Mouse (Mus musculus) MEL (cell line): ENCODE measurements at regions not wholly inside any gene's neighbourhood (a gene's known extent, or its start where the extent isn't known, plus 50 kb on each side); places are given as distances from the start of the nearest gene placed in this dataset.

Experiments
- DNase-seq: peaks from one replicate; pipeline ENCODE4 v3.0.0; 2011; ENCODE audit warnings: low read depth, low spot score
- H3K27ac ChIP-seq: 2 replicates; pipeline ENCODE4 v1.5.1; 2012; ENCODE audit warnings: low read depth, mild to moderate bottlenecking, control low read depth, low read length, moderate library complexity; ENCODE audit not compliant: control insufficient read depth
- H3K27me3 ChIP-seq, 2 experiments: fragments of 150-350 bp in 1 of 2; sonication (generic) in 1 of 2; 2 replicates each; pipeline ENCODE4 v1.6.1; 2012; ENCODE audit warnings: low read length in 2 of 2, mild to moderate bottlenecking in 2 of 2, improper control_type of control experiment in 1 of 2, moderate library complexity in 1 of 2; ENCODE audit not compliant: insufficient read depth in 2 of 2, control insufficient read depth in 1 of 2
- H3K36me3 ChIP-seq, 2 experiments: 2 replicates each; pipeline ENCODE4 v1.6.1; 2012 to 2014; ENCODE audit warnings: low read length in 2 of 2, improper control_type of control experiment in 1 of 2, inconsistent platforms in 1 of 2, mild to moderate bottlenecking in 1 of 2; ENCODE audit not compliant: insufficient read depth in 2 of 2, control insufficient read depth in 1 of 2
- H3K4me1 ChIP-seq, 2 experiments: fragments of 150-350 bp in 1 of 2; sonication (generic) in 1 of 2; 2 replicates each; pipeline ENCODE4 v1.6.1; 2012; ENCODE audit warnings: low read length in 2 of 2, improper control_type of control experiment in 1 of 2, mild to moderate bottlenecking in 1 of 2; ENCODE audit not compliant: insufficient read depth in 2 of 2, control insufficient read depth in 1 of 2
- H3K4me3 ChIP-seq, 2 experiments: fragments of 150-350 bp in 1 of 2; sonication (generic) in 1 of 2; 2 replicates each; pipeline ENCODE4 v1.5.1; 2012; ENCODE audit warnings: low read depth in 2 of 2, low read length in 2 of 2, mild to moderate bottlenecking in 2 of 2, moderate library complexity in 2 of 2, control low read depth in 1 of 2, improper control_type of control experiment in 1 of 2; ENCODE audit not compliant: control insufficient read depth in 1 of 2, insufficient read depth in 1 of 2
- H3K79me2 ChIP-seq: 2 replicates; pipeline ENCODE4 v1.6.1; 2012; ENCODE audit warnings: mild to moderate bottlenecking, low read length, moderate library complexity; ENCODE audit not compliant: control insufficient read depth, poor library complexity, insufficient read depth
- H3K9ac ChIP-seq: 2 replicates; pipeline ENCODE4 v1.6.1; 2012; ENCODE audit warnings: low read depth, mild to moderate bottlenecking, control low read depth, low read length, moderate library complexity; ENCODE audit not compliant: control insufficient read depth, poor library complexity, severe bottlenecking
- H3K9me3 ChIP-seq: fragments of 150-350 bp; sonication (generic); replicated peaks from 2 replicates; pipeline ENCODE4 v1.6.1; 2012; ENCODE audit warnings: mild to moderate bottlenecking, low read length, improper control_type of control experiment, moderate library complexity; ENCODE audit not compliant: insufficient read depth
- BHLHE40 ChIP-seq: IDR thresholded peaks from 2 replicates; pipeline ENCODE4 v1.6.1; 2012; ENCODE audit warnings: low read depth, mild to moderate bottlenecking, inconsistent platforms, low read length, improper control_type of control experiment, borderline replicate concordance
- E2F4 ChIP-seq: IDR thresholded peaks from 2 replicates; pipeline ENCODE4 v1.6.1; 2011; ENCODE audit warnings: low read depth, low read length, improper control_type of control experiment, borderline replicate concordance
- ELF1 ChIP-seq: IDR thresholded peaks from 2 replicates; pipeline ENCODE4 v1.6.1; 2014; ENCODE audit warnings: low read depth, mild to moderate bottlenecking, inconsistent platforms, low read length, improper control_type of control experiment, moderate library complexity
- ETS1 ChIP-seq: IDR thresholded peaks from 2 replicates; pipeline ENCODE4 v1.6.1; 2012; ENCODE audit warnings: low read depth, mild to moderate bottlenecking, inconsistent platforms, low read length, improper control_type of control experiment, moderate library complexity
- HCFC1 ChIP-seq: IDR thresholded peaks from 2 replicates; pipeline ENCODE4 v1.6.1; 2012; ENCODE audit warnings: low read depth, mild to moderate bottlenecking, inconsistent platforms, low read length, improper control_type of control experiment, moderate library complexity
- KAT2A ChIP-seq: conservative IDR thresholded peaks from 2 replicates; pipeline ENCODE4 v1.6.1; 2012; ENCODE audit warnings: low read depth, low read length, improper control_type of control experiment, inconsistent platforms
- MAX ChIP-seq: IDR thresholded peaks from 2 replicates; pipeline ENCODE4 v1.6.1; 2011; ENCODE audit warnings: low read length, improper control_type of control experiment
- MAZ ChIP-seq: IDR thresholded peaks from 2 replicates; pipeline ENCODE4 v1.6.1; 2012; ENCODE audit warnings: low read depth, mild to moderate bottlenecking, inconsistent platforms, low read length, improper control_type of control experiment
- NELFE ChIP-seq: IDR thresholded peaks from 2 replicates; pipeline ENCODE4 v1.6.1; 2011; ENCODE audit warnings: low read depth, low read length, improper control_type of control experiment
- POLR2A ChIP-seq, 2 experiments: IDR thresholded peaks; 2 replicates each; pipeline ENCODE4 v1.6.1; 2011 to 2012; ENCODE audit warnings: low read length in 2 of 2, mild to moderate bottlenecking in 2 of 2, control low read depth in 1 of 2, improper control_type of control experiment in 1 of 2, low read depth in 1 of 2, moderate library complexity in 1 of 2; ENCODE audit not compliant: control insufficient read depth in 1 of 2, insufficient read depth in 1 of 2, poor library complexity in 1 of 2
- POLR2AphosphoS5 ChIP-seq: IDR thresholded peaks from 2 replicates; pipeline ENCODE4 v1.6.1; 2012; ENCODE audit warnings: low read depth, borderline replicate concordance, mild to moderate bottlenecking, inconsistent platforms, low read length, moderate library complexity, mixed read lengths
- TAL1 ChIP-seq: IDR thresholded peaks from 2 replicates; pipeline ENCODE4 v1.6.1; 2012; ENCODE audit warnings: mild to moderate bottlenecking, inconsistent platforms, low read length, moderate library complexity, mixed read lengths
- UBTF ChIP-seq: IDR thresholded peaks from 2 replicates; pipeline ENCODE4 v1.6.1; 2012; ENCODE audit warnings: low read depth, mild to moderate bottlenecking, inconsistent platforms, low read length, improper control_type of control experiment, moderate library complexity, borderline replicate concordance; ENCODE audit not compliant: insufficient read depth
- USF2 ChIP-seq, 2 experiments: IDR thresholded peaks; 2 replicates each; pipeline ENCODE4 v1.6.1; 2011 to 2012; ENCODE audit warnings: improper control_type of control experiment in 2 of 2, low read length in 2 of 2, borderline replicate concordance in 1 of 2, inconsistent platforms in 1 of 2, low read depth in 1 of 2, mild to moderate bottlenecking in 1 of 2; ENCODE audit not compliant: insufficient read depth in 1 of 2
- ZC3H11A ChIP-seq: IDR thresholded peaks from 2 replicates; pipeline ENCODE4 v1.6.1; 2012; ENCODE audit warnings: low read depth, mild to moderate bottlenecking, inconsistent platforms, low read length, improper control_type of control experiment
- ZMIZ1 ChIP-seq: IDR thresholded peaks from 2 replicates; pipeline ENCODE4 v1.6.1; 2012; ENCODE audit warnings: low read depth, mild to moderate bottlenecking, inconsistent platforms, low read length, improper control_type of control experiment, moderate library complexity
- ZNF384 ChIP-seq: IDR thresholded peaks from 2 replicates; pipeline ENCODE4 v1.6.1; 2012; ENCODE audit warnings: low read depth, mild to moderate bottlenecking, inconsistent platforms, low read length, improper control_type of control experiment

DNA sequence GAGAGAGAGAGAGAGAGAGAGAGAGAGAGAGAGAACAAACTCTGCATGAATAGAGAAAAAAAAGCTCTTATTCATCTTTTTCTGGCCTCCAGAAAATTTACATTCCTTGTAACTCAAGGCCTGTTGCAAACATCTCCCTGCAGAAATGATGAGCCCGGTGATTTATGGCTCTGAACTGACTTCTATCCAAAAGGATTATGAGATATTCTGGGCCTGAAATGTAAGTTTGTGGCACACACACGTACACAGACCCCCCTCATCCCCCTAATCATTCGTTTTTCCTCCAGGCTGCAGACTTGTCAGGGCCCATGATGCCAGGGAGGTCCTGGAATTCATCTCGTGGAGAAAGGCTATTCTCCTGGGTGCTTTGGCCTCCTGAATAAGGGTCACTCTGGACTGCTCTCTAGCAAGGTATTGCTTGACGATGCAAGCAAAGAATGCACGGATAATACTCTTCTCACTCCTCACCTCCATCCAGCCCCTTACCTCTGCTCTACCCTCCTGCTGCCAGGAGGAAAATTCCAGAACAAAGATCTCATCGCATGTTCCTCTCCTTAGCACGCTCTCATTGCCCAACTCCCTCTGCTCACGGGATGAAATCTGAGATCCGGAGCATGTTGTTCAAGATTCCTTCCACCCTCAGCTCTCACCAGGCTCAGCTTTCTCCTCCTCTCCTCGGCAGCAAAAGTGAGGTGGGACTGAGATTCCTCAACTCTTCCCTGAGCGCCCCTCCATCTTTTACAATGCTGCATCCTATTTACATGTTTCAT, 362.0 kb upstream of the Klf4 start:
- no peak for DNase-seq
- no peaks in the 10 kb centered on the region for H3K4me1 ChIP-seq
- H3K9me3 ChIP-seq, result no peaks in the 10 kb centered on the region
- no peaks in the 10 kb centered on the region for H3K36me3 ChIP-seq
- no peaks in the 10 kb centered on the region for H3K79me2 ChIP-seq
- no peak overlapping the region for H3K9ac ChIP-seq
- no peak overlapping the region for H3K27ac ChIP-seq
- H3K27me3 ChIP-seq, result no peaks in the 10 kb centered on the region
- no peak overlapping the region for H3K4me3 ChIP-seq
- TF ChIP-seq USF2 (IDR thresholded peaks at IDR 0.05; ENCODE audit: borderline replicate concordance in 1 of 2, insufficient read depth in 1 of 2, low read depth in 1 of 2, low read length in 2 of 2) (no peak), POLR2AphosphoS5 (no peak), NELFE (no peak), E2F4 (no peak), KAT2A (no peak)

DNA sequence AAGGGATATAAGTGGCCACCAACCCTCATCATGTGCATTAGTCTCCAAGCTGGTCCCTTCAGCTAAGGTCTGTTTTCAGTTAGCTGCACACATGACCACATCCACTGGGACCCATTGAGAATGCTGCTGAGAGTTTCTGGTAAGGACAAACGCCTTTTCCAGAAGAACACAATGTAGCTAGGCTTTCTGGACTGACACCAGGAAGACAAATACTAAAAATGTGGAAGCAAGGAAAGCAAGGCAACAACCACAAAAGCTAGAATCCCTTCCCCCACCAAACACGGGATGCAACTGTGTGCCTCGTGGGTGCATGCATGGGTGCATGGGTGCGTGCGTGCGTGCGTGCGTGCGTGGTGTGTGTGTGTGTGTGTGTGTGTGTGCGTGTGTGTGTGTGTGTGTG, 359.4 kb upstream of the Klf4 start:
- Histone ChIP-seq H3K9me3 (no peaks in the 10 kb centered on the region), H3K27me3 (no peaks in the 10 kb centered on the region), H3K4me3 (no peak overlapping the region), H3K4me1 (no peaks in the 10 kb centered on the region), H3K9ac (no peak overlapping the region), H3K36me3 (no peaks in the 10 kb centered on the region), H3K79me2 (no peaks in the 10 kb centered on the region), H3K27ac (no peak overlapping the region)
- no peak for TF ChIP-seq POLR2A (IDR thresholded peaks at IDR 0.05; ENCODE audit: control insufficient read depth in 1 of 2, insufficient read depth in 1 of 2, low read depth in 1 of 2, low read length in 2 of 2, poor library complexity in 1 of 2)
- no peak for TF ChIP-seq ELF1
- TF ChIP-seq ZC3H11A, result no peak
- no peak for TF ChIP-seq TAL1
- no peak for TF ChIP-seq MAX
- no peak for TF ChIP-seq ZNF384
- no peak for TF ChIP-seq UBTF
- no peak for TF ChIP-seq ETS1
- no peak for TF ChIP-seq BHLHE40
- TF ChIP-seq MAZ, result no peak
- no peak for TF ChIP-seq HCFC1
- TF ChIP-seq ZMIZ1, result no peak
- DNase-seq, result no peak
